Mouse (Mus musculus) myocyte (in vitro differentiated cells): ENCODE data around the gene Tjp1. TPM values are rescaled to one million over a fixed set of nuclear protein-coding genes. Genes with fewer than 3 reads are reported as not detected.
A peak's percentile ranks its signal among the peaks of the same experiment; 100 is the strongest.

Experiments
- H3K27me3 ChIP-seq: one replicate; pipeline ENCODE4 v1.6.1; 2011; ENCODE audit not compliant: control insufficient read depth, insufficient read depth, insufficient read length
- H3K36me3 ChIP-seq: one replicate; pipeline ENCODE4 v1.6.1; 2011; ENCODE audit not compliant: control insufficient read depth, insufficient read depth
- H3K4me2 ChIP-seq: one replicate; pipeline ENCODE4 v1.6.1; 2011; ENCODE audit warnings: low read depth, control low read depth
- H3K4me3 ChIP-seq: one replicate; pipeline ENCODE4 v1.5.1; 2011; ENCODE audit warnings: mild to moderate bottlenecking, control low read depth, moderate library complexity
- H3K79me2 ChIP-seq: one replicate; pipeline ENCODE4 v1.6.1; 2011; ENCODE audit not compliant: control insufficient read depth, insufficient read depth
- H3ac ChIP-seq: one replicate; pipeline ENCODE4 v1.6.1; 2011; ENCODE audit not compliant: control insufficient read depth, insufficient read length
- CEBPB ChIP-seq: IDR thresholded peaks from 2 replicates; pipeline ENCODE4 v1.6.1; 2011; ENCODE audit warnings: mild to moderate bottlenecking, moderate library complexity; ENCODE audit not compliant: poor library complexity, insufficient read depth, severe bottlenecking
- E2F4 ChIP-seq: IDR thresholded peaks from one replicate; pipeline ENCODE4 v1.6.1; 2011; ENCODE audit warnings: mild to moderate bottlenecking, control low read depth, moderate library complexity; ENCODE audit not compliant: insufficient read depth
- MAX ChIP-seq: IDR thresholded peaks from one replicate; pipeline ENCODE4 v1.6.1; 2011; ENCODE audit warnings: low read depth, mild to moderate bottlenecking, control low read depth
- MYOD1 ChIP-seq, 3 experiments: IDR thresholded peaks; one replicate each; pipeline ENCODE4 v1.6.1; 2011; ENCODE audit warnings: control low read depth in 2 of 3, low read depth in 2 of 3, mild to moderate bottlenecking in 2 of 3, moderate library complexity in 1 of 3; ENCODE audit not compliant: insufficient read length in 2 of 3, control insufficient read depth in 1 of 3
- MYOG ChIP-seq, 3 experiments: IDR thresholded peaks; one replicate each; pipeline ENCODE4 v1.6.1; 2011; ENCODE audit warnings: control low read depth in 2 of 3, low read depth in 2 of 3, mild to moderate bottlenecking in 2 of 3; ENCODE audit not compliant: insufficient read length in 2 of 3, control insufficient read depth in 1 of 3, insufficient read depth in 1 of 3
- POLR2A ChIP-seq: IDR thresholded peaks from one replicate; pipeline ENCODE4 v1.6.1; 2011; ENCODE audit warnings: low read depth, mild to moderate bottlenecking, control low read depth, moderate library complexity; ENCODE audit not compliant: insufficient read length
- POLR2AphosphoS2 ChIP-seq: IDR thresholded peaks from one replicate; pipeline ENCODE4 v1.6.1; 2011; ENCODE audit warnings: low read depth, control low read depth; ENCODE audit not compliant: insufficient read length
- REST ChIP-seq: IDR thresholded peaks from one replicate; pipeline ENCODE4 v1.6.1; 2011; ENCODE audit warnings: mild to moderate bottlenecking, control low read depth, moderate library complexity; ENCODE audit not compliant: insufficient read depth, insufficient read length
- SRF ChIP-seq: IDR thresholded peaks from one replicate; pipeline ENCODE4 v1.6.1; 2011; ENCODE audit warnings: low read depth; ENCODE audit not compliant: control insufficient read depth, insufficient read length
- TCF12 ChIP-seq: IDR thresholded peaks from one replicate; pipeline ENCODE4 v1.6.1; 2011; ENCODE audit warnings: mild to moderate bottlenecking, control low read depth; ENCODE audit not compliant: poor library complexity, insufficient read depth, severe bottlenecking
- TCF3 ChIP-seq: IDR thresholded peaks from one replicate; pipeline ENCODE4 v1.6.1; 2011; ENCODE audit warnings: low read depth, control low read depth; ENCODE audit not compliant: insufficient read length
- USF1 ChIP-seq: IDR thresholded peaks from one replicate; pipeline ENCODE4 v1.6.1; 2011; ENCODE audit warnings: low read depth, mild to moderate bottlenecking, control low read depth, moderate library complexity
- polyA plus RNA-seq: library from polyadenylated mRNA; unstranded; fragments of >200 nt; fragmentation: generic; extraction: Trizol; gene quantifications from one replicate; pipeline ENCODE4 v1.2.1, GENCODE M21; 2012; ENCODE audit warnings: missing spikeins

Gene Tjp1
- polyA plus RNA-seq, 1 experiment = 24.3 TPM

DNA sequence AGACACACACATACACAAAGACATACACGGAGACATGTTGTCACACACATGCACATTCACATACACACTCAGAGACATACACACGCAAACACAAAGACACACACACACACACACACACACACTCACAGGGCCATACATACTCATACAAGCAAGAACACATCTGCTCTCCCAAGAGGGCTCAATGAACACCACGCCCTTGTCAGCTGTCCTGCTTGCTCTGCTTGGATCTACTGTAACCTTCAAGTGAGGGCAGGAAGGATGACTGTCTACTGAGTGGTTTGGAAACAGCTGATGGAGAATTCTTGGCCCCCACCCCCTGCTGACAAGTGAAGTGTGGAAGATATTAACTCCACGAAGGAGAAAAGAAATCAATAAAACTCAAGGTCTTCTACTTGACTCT is 64.1 kb downstream of the Tjp1 start:
- no peaks in the 10 kb centered on the region for H3K27me3 ChIP-seq
- no peak overlapping the region for H3K4me3 ChIP-seq
- peak overlapping the region; percentile 40 for H3K4me2 ChIP-seq
- TF ChIP-seq TCF12 (peak; percentile 91), MYOG (IDR thresholded peaks at IDR 0.05; ENCODE audit: control insufficient read depth in 1 of 3, insufficient read depth in 1 of 3, insufficient read length in 2 of 3, low read depth in 2 of 3) (peak; percentile 89 to 99 (median 96)), TCF3 (peak; percentile 82), POLR2AphosphoS2 (no peak), USF1 (no peak), CEBPB (0 out of 2 replicates have a peak, but pooled peaks have one; percentile 3), MYOD1 (IDR thresholded peaks at IDR 0.05; ENCODE audit: control insufficient read depth in 1 of 3, insufficient read length in 2 of 3, low read depth in 2 of 3) (peak; percentile 84 to 99 (median 97))
- H3K79me2 ChIP-seq = no peaks in the 10 kb centered on the region
- H3ac ChIP-seq = no peak overlapping the region
- H3K36me3 ChIP-seq = no peaks in the 10 kb centered on the region

- no peaks in the 10 kb centered on the region for H3K27me3 ChIP-seq
- H3K79me2 ChIP-seq = no peaks in the 10 kb centered on the region
- no peak overlapping the region for H3K4me2 ChIP-seq
- TF ChIP-seq CEBPB (no peak), USF1 (no peak), TCF3 (no peak), MAX (no peak), MYOG (IDR thresholded peaks at IDR 0.05; ENCODE audit: control insufficient read depth in 1 of 3, insufficient read depth in 1 of 3, insufficient read length in 2 of 3, low read depth in 2 of 3) (no peak), REST (no peak), SRF (no peak)
- H3K36me3 ChIP-seq = no peaks in the 10 kb centered on the region
- H3K4me3 ChIP-seq = no peak overlapping the region
- H3ac ChIP-seq = no peak overlapping the region
Observed at GRCm38 (mm10) chr7:65461412-65461811, 66.2 kb downstream of the Tjp1 start.

DNA sequence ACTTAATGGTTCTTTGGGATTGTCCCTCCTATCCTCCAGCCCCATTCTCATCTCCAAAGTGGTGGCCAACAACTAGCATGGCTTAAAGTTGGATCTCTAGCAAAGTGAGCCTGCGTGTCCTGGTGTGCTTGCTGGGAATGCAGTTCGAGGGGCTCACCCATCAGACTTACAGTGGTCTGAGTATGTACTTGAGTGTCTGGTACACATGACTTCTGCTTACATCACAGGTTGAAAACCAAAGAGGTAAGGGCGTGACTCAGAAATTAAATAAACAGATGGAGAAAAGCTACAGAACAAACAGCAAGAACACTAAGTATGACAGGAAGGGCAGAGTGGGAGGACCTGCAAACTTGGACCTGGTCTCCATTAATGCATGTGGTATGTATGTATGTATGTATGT is 67.4 kb downstream of the Tjp1 start:
- TF ChIP-seq USF1 = no peak
- no peak for TF ChIP-seq POLR2A
- no peak for TF ChIP-seq CEBPB
- TF ChIP-seq E2F4 = no peak
- TF ChIP-seq MYOG (IDR thresholded peaks at IDR 0.05; ENCODE audit: control insufficient read depth in 1 of 3, insufficient read depth in 1 of 3, insufficient read length in 2 of 3, low read depth in 2 of 3) = no peak
- Histone ChIP-seq H3K4me2 (no peak overlapping the region), H3K36me3 (no peaks in the 10 kb centered on the region)

DNA sequence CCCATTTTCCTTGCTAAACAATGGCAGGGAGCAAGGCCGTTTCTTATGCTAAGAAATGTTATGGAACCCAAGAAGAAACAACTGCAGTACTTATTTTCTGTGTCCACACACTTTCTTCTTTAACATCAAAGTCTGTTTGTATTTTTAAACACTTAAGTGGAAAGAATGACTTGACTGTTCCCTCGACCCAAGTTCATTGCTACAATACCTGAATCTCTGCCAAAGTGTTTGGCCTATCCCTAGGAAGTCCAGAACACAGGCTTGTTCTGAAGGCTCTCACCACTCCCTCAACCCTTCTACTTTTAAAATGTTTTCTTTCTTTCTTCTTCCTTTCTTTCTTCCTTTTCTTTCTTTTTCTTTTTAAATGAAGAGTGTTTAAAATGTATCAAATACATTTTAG is 71.5 kb downstream of the Tjp1 start:
- Histone ChIP-seq H3K36me3 (no peaks in the 10 kb centered on the region), H3K4me3 (no peak overlapping the region), H3K4me2 (no peak overlapping the region), H3ac (no peak overlapping the region), H3K27me3 (no peaks in the 10 kb centered on the region), H3K79me2 (no peaks in the 10 kb centered on the region)
- TF ChIP-seq REST (no peak), SRF (no peak), POLR2A (no peak), TCF3 (no peak), USF1 (no peak), MAX (no peak), E2F4 (no peak), MYOD1 (IDR thresholded peaks at IDR 0.05; ENCODE audit: control insufficient read depth in 1 of 3, insufficient read length in 2 of 3, low read depth in 2 of 3) (no peak), TCF12 (no peak), CEBPB (no peak), POLR2AphosphoS2 (no peak), MYOG (IDR thresholded peaks at IDR 0.05; ENCODE audit: control insufficient read depth in 1 of 3, insufficient read depth in 1 of 3, insufficient read length in 2 of 3, low read depth in 2 of 3) (no peak)

More for the DNA sequence above, 67.4 kb downstream of the Tjp1 start:
- H3K4me3 ChIP-seq = no peak overlapping the region
- no peaks in the 10 kb centered on the region for H3K27me3 ChIP-seq
- no peaks in the 10 kb centered on the region for H3K79me2 ChIP-seq
- no peak overlapping the region for H3ac ChIP-seq

GRCm38 (mm10) chr7:65455208-65455607 is 72.4 kb downstream of the Tjp1 start:
- no peak overlapping the region for H3K4me3 ChIP-seq
- no peaks in the 10 kb centered on the region for H3K79me2 ChIP-seq
- H3ac ChIP-seq = no peak overlapping the region
- H3K36me3 ChIP-seq = no peaks in the 10 kb centered on the region
- H3K27me3 ChIP-seq = no peaks in the 10 kb centered on the region
- H3K4me2 ChIP-seq = no peak overlapping the region
- TF ChIP-seq MYOG (IDR thresholded peaks at IDR 0.05; ENCODE audit: control insufficient read depth in 1 of 3, insufficient read depth in 1 of 3, insufficient read length in 2 of 3, low read depth in 2 of 3) = no peak
- no peak for TF ChIP-seq SRF
- TF ChIP-seq REST = no peak
- no peak for TF ChIP-seq USF1
- no peak for TF ChIP-seq CEBPB
